8 mouse cellular contexts compared by ENCODE assay signal in genomic region chr11:64078956-64079726, GRCm38 (mm10). TPM values are rescaled to one million over a fixed set of nuclear protein-coding genes. Genes with fewer than 3 reads are reported as not detected.
DNase-seq lines count a peak whose midpoint lies in the region; ATAC-seq lines count a peak whose summit lies in the region.

TSS of gene Cox10 (minus strand) at chr11:64079468.

- peak within 1 kb of the TSS; percentile 70 for H3K27ac ChIP-seq in forebrain, embryonic 11.5 days (ENCODE audit: low read depth, low read length)
- H3K27ac ChIP-seq in heart, embryonic 16.5 days (ENCODE audit: low read length) = peak within 1 kb of the TSS; percentile 96
- H3K27ac ChIP-seq in liver, embryonic 15.5 days (replicated peaks) = peak within 1 kb of the TSS; percentile 92
- H3K27ac ChIP-seq in neural tube, embryonic 12.5 days = 0 out of 2 replicates have a peak within 1 kb of the TSS, but pooled peaks have one; percentile 60

- DNase-seq in CD8-positive naive resting alpha-beta T cell, adult 2 months (ENCODE audit: low read depth in 2 of 2, low spot score in 2 of 2) = peak; percentile 86 to 87
- DNase-seq in c-Kit-positive CD71-negative TER-119-negative erythroid progenitor cells, embryonic 14.5 days (ENCODE audit: low read depth) = peak; percentile 85
- peak; percentile 88 for DNase-seq in forebrain, embryonic 11.5 days (ENCODE audit: low spot score)
- peak; percentile 92 to 93 for DNase-seq in kidney, postnatal 36 days
- peak; percentile 74 for DNase-seq in telencephalon, adult 2 months (ENCODE audit: low read depth, low spot score)

- ATAC-seq in forebrain, embryonic 11.5 days (replicated peaks; ENCODE audit: low FRiP score) = peak; percentile 94
- peak; percentile 95 for ATAC-seq in heart, embryonic 16.5 days (replicated peaks; ENCODE audit: extremely low read depth, insufficient read depth, low FRiP score)
- ATAC-seq in liver, embryonic 15.5 days (ENCODE audit: insufficient read depth) = peak; percentile 91
- ATAC-seq in neural tube, embryonic 12.5 days (ENCODE audit: low FRiP score, low read depth) = peak; percentile 91

- H3K4me3 ChIP-seq in forebrain, embryonic 11.5 days (ENCODE audit: low read depth, low read length) = peak within 1 kb of the TSS; percentile 61
- peak within 1 kb of the TSS; percentile 94 for H3K4me3 ChIP-seq in heart, embryonic 16.5 days (ENCODE audit: low read length)
- peak within 1 kb of the TSS; percentile 78 for H3K4me3 ChIP-seq in liver, embryonic 15.5 days (replicated peaks)
- H3K4me3 ChIP-seq in neural tube, embryonic 12.5 days = peak within 1 kb of the TSS; percentile 65

- H3K27me3 ChIP-seq in forebrain, embryonic 11.5 days (ENCODE audit: control insufficient read depth, insufficient read depth, low read length) = no peaks in the 10 kb centered on the region
- H3K27me3 ChIP-seq in heart, embryonic 16.5 days (ENCODE audit: control insufficient read depth, insufficient read depth, low read length) = no peaks in the 10 kb centered on the region
- H3K27me3 ChIP-seq in liver, embryonic 15.5 days = no peaks in the 10 kb centered on the region
- H3K27me3 ChIP-seq in neural tube, embryonic 12.5 days (replicated peaks) = no peaks in the 10 kb centered on the region

- no peaks in the 10 kb centered on the region for H3K9me3 ChIP-seq in forebrain, embryonic 11.5 days (ENCODE audit: control insufficient read depth, low read length)
- H3K9me3 ChIP-seq in heart, embryonic 16.5 days (replicated peaks; ENCODE audit: control insufficient read depth, low read length) = no peaks in the 10 kb centered on the region
- H3K9me3 ChIP-seq in liver, embryonic 15.5 days (replicated peaks) = no peaks in the 10 kb centered on the region
- H3K9me3 ChIP-seq in neural tube, embryonic 12.5 days = no peaks in the 10 kb centered on the region

- peaks cover 4% of the 10 kb centered on the region; the same call in 1 of the 2 replicates for H3K4me1 ChIP-seq in forebrain, embryonic 11.5 days (replicated peaks; ENCODE audit: control insufficient read depth, insufficient read depth, low read length)
- H3K4me1 ChIP-seq in heart, embryonic 16.5 days (ENCODE audit: control insufficient read depth, insufficient read depth, low read length) = peaks cover 8% of the 10 kb centered on the region; the same call in 1 of the 2 replicates
- peaks cover 17% of the 10 kb centered on the region for H3K4me1 ChIP-seq in liver, embryonic 15.5 days (replicated peaks)
- peaks cover 13% of the 10 kb centered on the region for H3K4me1 ChIP-seq in neural tube, embryonic 12.5 days

- under 1% methylated on average over 45 of the region's 45 CpGs for WGBS in forebrain, embryonic 11.5 days
- WGBS in heart, embryonic 16.5 days = 0% methylated on average over 45 of the region's 45 CpGs
- WGBS in liver, embryonic 15.5 days (ENCODE audit: insufficient replicate concordance) = under 1% methylated on average over 45 of the region's 45 CpGs
- WGBS in neural tube, embryonic 12.5 days = under 1% methylated on average over 45 of the region's 45 CpGs

- H3K4me2 ChIP-seq in forebrain, embryonic 11.5 days (ENCODE audit: low read depth, low read length, severe bottlenecking) = peak within 1 kb of the TSS; percentile 69
- peak within 1 kb of the TSS; percentile 89 for H3K4me2 ChIP-seq in heart, embryonic 16.5 days (ENCODE audit: low read depth, low read length)
- H3K4me2 ChIP-seq in liver, embryonic 15.5 days = peak within 1 kb of the TSS; percentile 74
- peak within 1 kb of the TSS; percentile 82 for H3K4me2 ChIP-seq in neural tube, embryonic 12.5 days (replicated peaks)

- H3K9ac ChIP-seq in forebrain, embryonic 11.5 days (ENCODE audit: low read length) = peak within 1 kb of the TSS; percentile 85
- H3K9ac ChIP-seq in heart, embryonic 16.5 days (ENCODE audit: low read length) = peak within 1 kb of the TSS; percentile 92
- peak within 1 kb of the TSS; percentile 79 for H3K9ac ChIP-seq in liver, embryonic 15.5 days
- peak within 1 kb of the TSS; percentile 73 for H3K9ac ChIP-seq in neural tube, embryonic 12.5 days

- no peaks in the 10 kb centered on the region for H3K36me3 ChIP-seq in forebrain, embryonic 11.5 days (ENCODE audit: control insufficient read depth, insufficient read depth, low read length)
- H3K36me3 ChIP-seq in heart, embryonic 16.5 days (ENCODE audit: control insufficient read depth, insufficient read depth) = peaks cover 2% of the 10 kb centered on the region; the same call in 1 of the 2 replicates
- H3K36me3 ChIP-seq in liver, embryonic 15.5 days (replicated peaks) = no peaks in the 10 kb centered on the region
- H3K36me3 ChIP-seq in neural tube, embryonic 12.5 days = no peaks in the 10 kb centered on the region

RNA-seq across cellular contexts. Expression of gene Cox10, which starts in this region (rescaled TPM):
- 27.9 and 31.6 TPM in 2 replicates for polyA plus RNA-seq in forebrain, embryonic 11.5 days (2014; fragmentation: Nextera tagmentation; extraction: Ambion mirVana)
- polyA plus RNA-seq in heart, embryonic 16.5 days (2015; fragmentation: Nextera tagmentation; extraction: Ambion mirVana) = 42.7 and 42.9 TPM in 2 replicates
- 7.8 and 9.9 TPM in 2 replicates for polyA plus RNA-seq in liver, embryonic 15.5 days (2015; fragmentation: Nextera tagmentation; extraction: Ambion mirVana)
- 21.9 and 22.8 TPM in 2 replicates for polyA plus RNA-seq in neural tube, embryonic 12.5 days (2016; fragmentation: Nextera tagmentation; extraction: Ambion mirVana)

Comparison
In these comparisons a context has a peak if more than half of its experiments do, and no peak if none do; other contexts are left out.
1. Peak in every context shown above with its lines: DNase-seq, ATAC-seq, H3K4me3 ChIP-seq and H3K27ac ChIP-seq.